Mouse (Mus musculus): Measurements from ENCODE around the gene Fzd2. TPM values are rescaled to one million over a fixed set of nuclear protein-coding genes. Genes with fewer than 3 reads are reported as not detected.
A peak's percentile ranks its signal among the peaks of the same experiment; 100 is the strongest.

The Fzd2 gene
- polyA plus RNA-seq, 1 experiment from 2014 or later: 6.0 TPM

- Histone ChIP-seq H3K4me2 (ENCODE audit: low read length) (no peak overlapping the region), H3K4me1 (ENCODE audit: control insufficient read depth, insufficient read depth, low read depth, low read length) (peaks cover 3% of the 10 kb centered on the region), H3K9me3 (ENCODE audit: control insufficient read depth, low read length) (no peaks in the 10 kb centered on the region), H3K27ac (ENCODE audit: low read depth, low read length) (no peak overlapping the region), H3K4me3 (ENCODE audit: low read length) (no peak overlapping the region), H3K27me3 (replicated peaks; ENCODE audit: control insufficient read depth, insufficient read depth, low read length) (no peaks in the 10 kb centered on the region), H3K36me3 (ENCODE audit: control insufficient read depth, insufficient read depth, low read length) (no peaks in the 10 kb centered on the region), H3K9ac (ENCODE audit: low read depth, low read length) (no peak overlapping the region)
- WGBS: 90% methylated on average over 9 of the region's 9 CpGs
- no peak for ATAC-seq
Observed at GRCm38 (mm10) chr11:102627171-102627931, 23.2 kb downstream of the Fzd2 start.

DNA sequence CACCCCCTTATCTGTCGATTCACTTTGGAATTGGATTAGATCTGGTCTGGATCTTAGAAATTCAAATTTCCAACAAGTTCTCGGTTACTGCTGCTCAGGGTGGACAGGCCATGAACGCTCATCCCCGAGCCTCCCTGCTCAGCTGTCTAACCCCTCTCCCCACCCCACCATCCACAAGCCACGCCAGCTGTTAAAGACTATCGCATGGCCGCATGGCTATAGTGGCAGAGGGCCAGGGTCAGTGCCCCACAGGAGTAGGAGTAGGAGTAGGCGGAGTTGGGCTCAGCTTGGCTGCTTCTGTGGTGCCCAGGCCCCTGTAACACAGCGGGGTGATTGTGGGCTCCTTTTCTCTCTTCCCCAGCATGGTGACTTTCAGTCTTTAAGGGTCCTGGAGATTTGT is 24.3 kb downstream of the Fzd2 start:
- H3K4me1 ChIP-seq (ENCODE audit: control insufficient read depth, insufficient read depth, low read depth, low read length): peaks cover 3% of the 10 kb centered on the region
- H3K9ac ChIP-seq (ENCODE audit: low read depth, low read length): no peak overlapping the region
- WGBS: 41% methylated on average over 9 of the region's 9 CpGs
- no peak overlapping the region for H3K4me2 ChIP-seq (ENCODE audit: low read length)
- no peaks in the 10 kb centered on the region for H3K36me3 ChIP-seq (ENCODE audit: control insufficient read depth, insufficient read depth, low read length)
- H3K27ac ChIP-seq (ENCODE audit: low read depth, low read length): no peak overlapping the region
- no peaks in the 10 kb centered on the region for H3K9me3 ChIP-seq (ENCODE audit: control insufficient read depth, low read length)
- no peak overlapping the region for H3K4me3 ChIP-seq (ENCODE audit: low read length)
- no peak for ATAC-seq
- H3K27me3 ChIP-seq (replicated peaks; ENCODE audit: control insufficient read depth, insufficient read depth, low read length): no peaks in the 10 kb centered on the region

GRCm38 (mm10) chr11:102629375-102629774 is 25.2 kb downstream of the Fzd2 start:
- 74% methylated on average over 8 of the region's 8 CpGs for WGBS
- no peak overlapping the region for H3K9ac ChIP-seq (ENCODE audit: low read depth, low read length)

GRCm38 (mm10) chr11:102630731-102631130 is 26.5 kb downstream of the Fzd2 start:
- no peak overlapping the region for H3K9ac ChIP-seq (ENCODE audit: low read depth, low read length)
- H3K4me2 ChIP-seq (ENCODE audit: low read length): no peak overlapping the region
- no peak for ATAC-seq
- no peaks in the 10 kb centered on the region; the same call in 1 of the 2 replicates for H3K27me3 ChIP-seq (replicated peaks; ENCODE audit: control insufficient read depth, insufficient read depth, low read length)
- H3K27ac ChIP-seq (ENCODE audit: low read depth, low read length): no peak overlapping the region
- no peaks in the 10 kb centered on the region for H3K4me1 ChIP-seq (ENCODE audit: control insufficient read depth, insufficient read depth, low read depth, low read length)
- no peaks in the 10 kb centered on the region for H3K36me3 ChIP-seq (ENCODE audit: control insufficient read depth, insufficient read depth, low read length)
- H3K9me3 ChIP-seq (ENCODE audit: control insufficient read depth, low read length): no peaks in the 10 kb centered on the region
- H3K4me3 ChIP-seq (ENCODE audit: low read length): no peak overlapping the region
- 13% methylated on average over 7 of the region's 7 CpGs for WGBS

More at GRCm38 (mm10) chr11:102629375-102629774, 25.2 kb downstream of the Fzd2 start:
- Histone ChIP-seq H3K36me3 (ENCODE audit: control insufficient read depth, insufficient read depth, low read length) (no peaks in the 10 kb centered on the region), H3K27me3 (replicated peaks; ENCODE audit: control insufficient read depth, insufficient read depth, low read length) (no peaks in the 10 kb centered on the region; the same call in 1 of the 2 replicates), H3K9me3 (ENCODE audit: control insufficient read depth, low read length) (no peaks in the 10 kb centered on the region), H3K4me2 (ENCODE audit: low read length) (no peak overlapping the region), H3K4me1 (ENCODE audit: control insufficient read depth, insufficient read depth, low read depth, low read length) (no peaks in the 10 kb centered on the region; the same call in none of the 2 replicates), H3K4me3 (ENCODE audit: low read length) (no peak overlapping the region), H3K27ac (ENCODE audit: low read depth, low read length) (no peak overlapping the region)
- no peak for ATAC-seq

DNA sequence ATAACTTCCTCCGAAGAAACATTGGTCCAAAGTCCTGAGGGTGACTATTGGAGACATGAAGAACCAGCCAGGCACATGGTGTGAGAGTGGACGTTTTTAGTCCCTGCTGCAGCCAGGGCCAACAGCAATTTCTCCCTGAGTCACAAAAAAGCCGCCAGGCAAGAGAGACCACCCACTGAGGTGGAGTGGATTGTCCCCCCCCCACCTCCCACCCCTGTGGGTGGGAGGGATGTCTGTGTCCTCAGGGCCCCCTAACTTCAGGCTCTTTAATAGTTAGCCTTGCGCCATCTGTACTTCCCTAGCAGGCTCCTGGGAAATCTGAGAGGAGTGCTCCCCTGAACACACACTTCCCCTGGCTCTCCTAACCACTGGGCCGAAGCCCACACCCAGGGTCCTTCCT is 27.0 kb downstream of the Fzd2 start:
- ATAC-seq: no peak
- H3K27ac ChIP-seq (ENCODE audit: low read depth, low read length): no peak overlapping the region
- H3K4me1 ChIP-seq (ENCODE audit: control insufficient read depth, insufficient read depth, low read depth, low read length): no peaks in the 10 kb centered on the region
- H3K27me3 ChIP-seq (replicated peaks; ENCODE audit: control insufficient read depth, insufficient read depth, low read length): no peaks in the 10 kb centered on the region; the same call in 1 of the 2 replicates
- H3K9ac ChIP-seq (ENCODE audit: low read depth, low read length): no peak overlapping the region
- WGBS: 33% methylated on average over 5 of the region's 5 CpGs
- H3K36me3 ChIP-seq (ENCODE audit: control insufficient read depth, insufficient read depth, low read length): no peaks in the 10 kb centered on the region
- no peaks in the 10 kb centered on the region for H3K9me3 ChIP-seq (ENCODE audit: control insufficient read depth, low read length)
- H3K4me3 ChIP-seq (ENCODE audit: low read length): no peak overlapping the region
- no peak overlapping the region for H3K4me2 ChIP-seq (ENCODE audit: low read length)

- Histone ChIP-seq H3K9ac (ENCODE audit: low read depth, low read length) (no peak overlapping the region), H3K4me1 (ENCODE audit: control insufficient read depth, insufficient read depth, low read depth, low read length) (no peaks in the 10 kb centered on the region), H3K4me3 (ENCODE audit: low read length) (no peak overlapping the region; the same call in 1 of the 2 replicates), H3K4me2 (ENCODE audit: low read length) (peak overlapping the region; percentile 44), H3K9me3 (ENCODE audit: control insufficient read depth, low read length) (no peaks in the 10 kb centered on the region), H3K36me3 (ENCODE audit: control insufficient read depth, insufficient read depth, low read length) (no peaks in the 10 kb centered on the region), H3K27ac (ENCODE audit: low read depth, low read length) (no peak overlapping the region), H3K27me3 (replicated peaks; ENCODE audit: control insufficient read depth, insufficient read depth, low read length) (no peaks in the 10 kb centered on the region; the same call in 1 of the 2 replicates)
- no peak for ATAC-seq
- WGBS: 6% methylated on average over 11 of the region's 13 CpGs
Observed at GRCm38 (mm10) chr11:102632725-102633124, 28.5 kb downstream of the Fzd2 start.

DNA sequence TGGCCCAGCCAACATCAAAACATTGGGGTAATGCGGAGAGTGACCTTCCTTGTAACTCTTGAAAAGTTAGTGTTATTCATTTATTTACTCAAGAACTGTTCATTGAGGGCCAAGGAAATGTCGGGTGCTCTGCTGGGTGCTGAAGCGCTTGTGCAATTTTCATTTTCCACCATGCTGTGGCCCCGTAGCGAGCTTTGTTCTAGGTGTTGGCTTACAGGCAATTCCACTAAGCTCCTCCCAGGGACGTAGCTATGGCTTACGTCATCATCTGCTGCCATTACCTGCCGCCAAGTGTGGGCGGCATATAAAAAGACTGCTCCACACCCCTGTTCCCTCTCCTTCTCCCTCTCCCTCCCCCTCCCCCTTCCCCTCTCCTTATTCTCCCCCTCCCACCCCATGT is 29.2 kb downstream of the Fzd2 start:
- Histone ChIP-seq H3K27me3 (replicated peaks; ENCODE audit: control insufficient read depth, insufficient read depth, low read length) (no peaks in the 10 kb centered on the region; the same call in 1 of the 2 replicates), H3K36me3 (ENCODE audit: control insufficient read depth, insufficient read depth, low read length) (no peaks in the 10 kb centered on the region), H3K27ac (ENCODE audit: low read depth, low read length) (no peak overlapping the region), H3K4me3 (ENCODE audit: low read length) (peak overlapping the region; percentile 14), H3K9me3 (ENCODE audit: control insufficient read depth, low read length) (no peaks in the 10 kb centered on the region), H3K9ac (ENCODE audit: low read depth, low read length) (peak overlapping the region; percentile 35; the same call in 1 of the 2 replicates), H3K4me2 (ENCODE audit: low read length) (peak overlapping the region; percentile 44), H3K4me1 (ENCODE audit: control insufficient read depth, insufficient read depth, low read depth, low read length) (no peaks in the 10 kb centered on the region)
- WGBS: 20% methylated on average over 9 of the region's 9 CpGs
- ATAC-seq: peak; percentile 54; the same call in 1 of the 2 replicates

GRCm38 (mm10) chr11:102636887-102637286 is 32.7 kb downstream of the Fzd2 start:
- Histone ChIP-seq H3K4me1 (ENCODE audit: control insufficient read depth, insufficient read depth, low read depth, low read length) (no peaks in the 10 kb centered on the region), H3K9me3 (ENCODE audit: control insufficient read depth, low read length) (no peaks in the 10 kb centered on the region), H3K36me3 (ENCODE audit: control insufficient read depth, insufficient read depth, low read length) (no peaks in the 10 kb centered on the region), H3K27ac (ENCODE audit: low read depth, low read length) (no peak overlapping the region), H3K4me3 (ENCODE audit: low read length) (no peak overlapping the region), H3K9ac (ENCODE audit: low read depth, low read length) (no peak overlapping the region), H3K4me2 (ENCODE audit: low read length) (no peak overlapping the region), H3K27me3 (replicated peaks; ENCODE audit: control insufficient read depth, insufficient read depth, low read length) (no peaks in the 10 kb centered on the region; the same call in 1 of the 2 replicates)
- 31% methylated on average over 12 of the region's 12 CpGs for WGBS
- peak; percentile 71; the same call in 1 of the 2 replicates for ATAC-seq

GRCm38 (mm10) chr11:102643891-102644382 is 39.7 kb downstream of the Fzd2 start:
- Histone ChIP-seq H3K9ac (ENCODE audit: low read depth, low read length) (no peak overlapping the region), H3K9me3 (ENCODE audit: control insufficient read depth, low read length) (no peaks in the 10 kb centered on the region), H3K4me1 (ENCODE audit: control insufficient read depth, insufficient read depth, low read depth, low read length) (no peaks in the 10 kb centered on the region), H3K27me3 (replicated peaks; ENCODE audit: control insufficient read depth, insufficient read depth, low read length) (no peaks in the 10 kb centered on the region), H3K4me2 (ENCODE audit: low read length) (no peak overlapping the region), H3K4me3 (ENCODE audit: low read length) (no peak overlapping the region), H3K27ac (ENCODE audit: low read depth, low read length) (no peak overlapping the region), H3K36me3 (ENCODE audit: control insufficient read depth, insufficient read depth, low read length) (no peaks in the 10 kb centered on the region)
- no peak for ATAC-seq
- 55% methylated on average over 10 of the region's 10 CpGs for WGBS

Measured in hindbrain, embryonic 16.5 days (tissue).